ENCODE assay signal across 28 mouse cellular contexts in genomic region chr16:14004726-14005125, GRCm38 (mm10). TPM values are rescaled to one million over a fixed set of nuclear protein-coding genes. Genes with fewer than 3 reads are reported as not detected.
DNase-seq lines count a peak whose midpoint lies in the region; ATAC-seq and TF ChIP-seq lines count a peak whose summit lies in the region.
"Had no signal": no experiment of that assay in that cellular context is flagged by ENCODE, and none has a peak within 500 bp of the region (broad histone marks: within the 10 kb centered on the region; RNA-seq: fewer than 3 reads in every experiment).

No protein-coding gene starts in this region.

- no peak for TF ChIP-seq CTCF in liver, adult 2 months (IDR thresholded peaks at IDR 0.05; ENCODE audit: low read depth, low read length)
- TF ChIP-seq CTCF in intestine, postnatal 0 days (IDR thresholded peaks at IDR 0.05; ENCODE audit: low read depth) = no peak
- no peak for TF ChIP-seq CTCF in kidney, postnatal 0 days (IDR thresholded peaks at IDR 0.05; ENCODE audit: low read depth)
- TF ChIP-seq CTCF in small intestine, adult 2 months (IDR thresholded peaks at IDR 0.05; ENCODE audit: extremely low read depth, insufficient read length, insufficient replicate concordance, low read depth, low read length) = no peak

- no peak for ATAC-seq in liver, embryonic 12.5 days
- peak; percentile 49; the same call in 1 of the 2 replicates for ATAC-seq in intestine, postnatal 0 days
- 0 out of 2 replicates have a peak, but pooled peaks have one; percentile 53 for ATAC-seq in kidney, postnatal 0 days (replicated peaks; ENCODE audit: low FRiP score, low read depth)

- 41% methylated on average over 2 of the region's 2 CpGs for WGBS in liver, adult 2 months
- WGBS in liver, embryonic 12.5 days (ENCODE audit: insufficient replicate concordance) = 55% methylated on average over 2 of the region's 2 CpGs
- 71% methylated on average over 2 of the region's 2 CpGs for WGBS in intestine, postnatal 0 days
- 85% methylated on average over 2 of the region's 2 CpGs for WGBS in kidney, postnatal 0 days
- 50% methylated on average over 2 of the region's 2 CpGs for WGBS in small intestine, adult 2 months
- 80% methylated on average over 2 of the region's 2 CpGs for WGBS in hindbrain, embryonic 10.5 days

- no peak overlapping the region for H3K9ac ChIP-seq in liver, adult 2 months (ENCODE audit: low read depth, low read length)
- no peak overlapping the region for H3K9ac ChIP-seq in liver, embryonic 12.5 days
- H3K9ac ChIP-seq in intestine, postnatal 0 days (ENCODE audit: low read depth, low read length) = no peak overlapping the region
- H3K9ac ChIP-seq in kidney, postnatal 0 days (ENCODE audit: low read depth, low read length) = no peak overlapping the region
- H3K9ac ChIP-seq: embryonic facial prominence, embryonic 15.5 days; forebrain, embryonic 13.5 days; hindbrain, embryonic 13.5 days; limb, embryonic 15.5 days; lung, embryonic 14.5 days; midbrain, embryonic 15.5 days; neural tube, embryonic 15.5 days had no signal

- H3K4me1 ChIP-seq in liver, adult 2 months (ENCODE audit: control insufficient read depth, insufficient read depth, low read length) = peaks cover 11% of the 10 kb centered on the region
- no peaks in the 10 kb centered on the region for H3K4me1 ChIP-seq in liver, embryonic 12.5 days
- no peaks in the 10 kb centered on the region for H3K4me1 ChIP-seq in intestine, postnatal 0 days (replicated peaks; ENCODE audit: control insufficient read depth, insufficient read depth, low read length)
- no peaks in the 10 kb centered on the region for H3K4me1 ChIP-seq in kidney, postnatal 0 days (replicated peaks; ENCODE audit: insufficient read depth, low read length)
- peaks cover 12% of the 10 kb centered on the region; the same call in 1 of the 2 replicates for H3K4me1 ChIP-seq in small intestine, adult 2 months (ENCODE audit: control insufficient read depth, insufficient read depth, insufficient read length, low read length)
- H3K4me1 ChIP-seq in hindbrain, embryonic 10.5 days (replicated peaks) = no peaks in the 10 kb centered on the region
- H3K4me1 ChIP-seq: forebrain, embryonic 13.5 days; hindbrain, embryonic 13.5 days; limb, embryonic 10.5 days; midbrain, embryonic 10.5 days; midbrain, embryonic 15.5 days had no signal

- peak overlapping the region; percentile 94 for H3K27ac ChIP-seq in liver, adult 2 months (replicated peaks; ENCODE audit: insufficient read depth, low read depth, low read length)
- H3K27ac ChIP-seq in liver, embryonic 12.5 days = no peak overlapping the region
- no peak overlapping the region for H3K27ac ChIP-seq in intestine, postnatal 0 days (ENCODE audit: low read depth, low read length)
- H3K27ac ChIP-seq in kidney, postnatal 0 days = peak overlapping the region; percentile 50; the same call in 1 of the 2 replicates
- peak overlapping the region; percentile 69 for H3K27ac ChIP-seq in small intestine, adult 2 months (ENCODE audit: insufficient read depth, low read depth, low read length)
- no peak overlapping the region for H3K27ac ChIP-seq in hindbrain, embryonic 10.5 days
- H3K27ac ChIP-seq: embryonic facial prominence, embryonic 10.5 days; embryonic facial prominence, embryonic 15.5 days; forebrain, embryonic 13.5 days; hindbrain, embryonic 13.5 days; limb, embryonic 10.5 days; limb, embryonic 15.5 days; midbrain, embryonic 10.5 days; midbrain, embryonic 15.5 days; neural tube, embryonic 15.5 days had no signal

- H3K4me2 ChIP-seq in liver, embryonic 12.5 days = no peak overlapping the region
- H3K4me2 ChIP-seq in intestine, postnatal 0 days (replicated peaks; ENCODE audit: low read depth) = no peak overlapping the region
- no peak overlapping the region for H3K4me2 ChIP-seq in kidney, postnatal 0 days (ENCODE audit: low read length)
- H3K4me2 ChIP-seq: embryonic facial prominence, embryonic 15.5 days; forebrain, embryonic 13.5 days; heart, embryonic 11.5 days; hindbrain, embryonic 13.5 days; limb, embryonic 15.5 days; lung, embryonic 14.5 days; midbrain, embryonic 15.5 days; neural tube, embryonic 15.5 days had no signal

- H3K4me3 ChIP-seq in liver, adult 2 months (ENCODE audit: insufficient read depth, low read depth, low read length) = no peak overlapping the region
- no peak overlapping the region for H3K4me3 ChIP-seq in liver, embryonic 12.5 days
- no peak overlapping the region for H3K4me3 ChIP-seq in intestine, postnatal 0 days (ENCODE audit: low read depth, low read length)
- H3K4me3 ChIP-seq in kidney, postnatal 0 days (replicated peaks; ENCODE audit: low read depth, low read length) = no peak overlapping the region
- H3K4me3 ChIP-seq in small intestine, adult 2 months (ENCODE audit: low read depth, low read length) = no peak overlapping the region
- no peak overlapping the region for H3K4me3 ChIP-seq in hindbrain, embryonic 10.5 days
- H3K4me3 ChIP-seq: embryonic facial prominence, embryonic 10.5 days; embryonic facial prominence, embryonic 15.5 days; forebrain, embryonic 13.5 days; hindbrain, embryonic 13.5 days; limb, embryonic 10.5 days; limb, embryonic 15.5 days; midbrain, embryonic 10.5 days; midbrain, embryonic 15.5 days; neural tube, embryonic 15.5 days had no signal

- H3K36me3 ChIP-seq in liver, adult 2 months (ENCODE audit: control insufficient read depth, insufficient read depth, low read length) = no peaks in the 10 kb centered on the region
- no peaks in the 10 kb centered on the region for H3K36me3 ChIP-seq in liver, embryonic 12.5 days
- no peaks in the 10 kb centered on the region for H3K36me3 ChIP-seq in intestine, postnatal 0 days (ENCODE audit: control insufficient read depth, insufficient read depth)
- no peaks in the 10 kb centered on the region for H3K36me3 ChIP-seq in kidney, postnatal 0 days (ENCODE audit: insufficient read depth, low read length)
- no peaks in the 10 kb centered on the region for H3K36me3 ChIP-seq in small intestine, adult 2 months (ENCODE audit: control insufficient read depth, insufficient read depth, low read length)
- H3K36me3 ChIP-seq in hindbrain, embryonic 10.5 days = no peaks in the 10 kb centered on the region
- H3K36me3 ChIP-seq: embryonic facial prominence, embryonic 10.5 days; embryonic facial prominence, embryonic 15.5 days; limb, embryonic 10.5 days; limb, embryonic 15.5 days; midbrain, embryonic 10.5 days; midbrain, embryonic 15.5 days had no signal

- TF ChIP-seq POLR2A in liver, adult 2 months (IDR thresholded peaks at IDR 0.05; ENCODE audit: extremely low read depth, insufficient read depth, low read length) = no peak
- no peak for TF ChIP-seq POLR2A in small intestine, adult 2 months (IDR thresholded peaks at IDR 0.05; ENCODE audit: low read depth, low read length)

- no peaks in the 10 kb centered on the region for H3K9me3 ChIP-seq in liver, embryonic 12.5 days (replicated peaks)
- H3K9me3 ChIP-seq in intestine, postnatal 0 days (ENCODE audit: control insufficient read depth) = no peaks in the 10 kb centered on the region
- H3K9me3 ChIP-seq in kidney, postnatal 0 days (replicated peaks; ENCODE audit: low read length) = no peaks in the 10 kb centered on the region
- no peaks in the 10 kb centered on the region for H3K9me3 ChIP-seq in hindbrain, embryonic 10.5 days
- H3K9me3 ChIP-seq: embryonic facial prominence, embryonic 10.5 days; embryonic facial prominence, embryonic 15.5 days; forebrain, embryonic 13.5 days; hindbrain, embryonic 13.5 days; limb, embryonic 10.5 days; limb, embryonic 15.5 days; midbrain, embryonic 10.5 days; midbrain, embryonic 15.5 days; neural tube, embryonic 15.5 days had no signal

- peak; percentile 88 for DNase-seq in liver, adult 2 months (ENCODE audit: extremely low read depth, low read depth, low spot score)
- DNase-seq in kidney, postnatal 0 days (ENCODE audit: low spot score) = no peak
- DNase-seq in spleen, postnatal 4 days (ENCODE audit: low spot score in 2 of 2) = no peak
- no peak for DNase-seq in hindbrain, embryonic 10.5 days (ENCODE audit: low spot score)
- DNase-seq: adrenal gland, adult 2 months; B cell, adult 2 months; cerebellum, adult 18-20 months; gastrocnemius, postnatal 25 days; heart, adult 18-20 months; heart, postnatal 36 days; layer of hippocampus, adult 9-11 months; retina, postnatal 1 day; thymus, postnatal 14 days had no signal

- no peaks in the 10 kb centered on the region for H3K27me3 ChIP-seq in liver, adult 2 months (ENCODE audit: control insufficient read depth, insufficient read depth, low read length)
- no peaks in the 10 kb centered on the region for H3K27me3 ChIP-seq in liver, embryonic 12.5 days (replicated peaks)
- no peaks in the 10 kb centered on the region for H3K27me3 ChIP-seq in intestine, postnatal 0 days (replicated peaks; ENCODE audit: control insufficient read depth, insufficient read depth, low read length)
- H3K27me3 ChIP-seq in kidney, postnatal 0 days (ENCODE audit: insufficient read depth, low read length) = no peaks in the 10 kb centered on the region
- H3K27me3 ChIP-seq in small intestine, adult 2 months (ENCODE audit: control insufficient read depth, insufficient read depth, low read length) = no peaks in the 10 kb centered on the region
- H3K27me3 ChIP-seq in hindbrain, embryonic 10.5 days (ENCODE audit: insufficient read depth, poor library complexity, severe bottlenecking) = no peaks in the 10 kb centered on the region
- H3K27me3 ChIP-seq: embryonic facial prominence, embryonic 15.5 days; forebrain, embryonic 13.5 days; hindbrain, embryonic 13.5 days; limb, embryonic 15.5 days; midbrain, embryonic 15.5 days; neural tube, embryonic 15.5 days had no signal

- H3K79me2 ChIP-seq in liver, adult 2 months (ENCODE audit: control insufficient read depth, insufficient read depth, low read length) = no peaks in the 10 kb centered on the region

RNA-seq across cellular contexts. Expression of gene Ifitm7, which starts 18.0 kb away (rescaled TPM):
- total RNA-seq in liver, adult 2 months (2014; rRNA removed) = not detected in 2 replicates
- polyA plus RNA-seq in liver, adult 2 months (2012; rRNA removed) = not detected in 2 replicates
- polyA plus RNA-seq in liver, embryonic 12.5 days (2016; fragmentation: Nextera tagmentation; extraction: Ambion mirVana) = 0.25 TPM in 1 of 2 replicates, not detected in the other
- not detected in 2 replicates for polyA plus RNA-seq in intestine, postnatal 0 days (2015; fragmentation: Nextera tagmentation; extraction: Ambion mirVana)
- polyA plus RNA-seq in kidney, postnatal 0 days (2015; fragmentation: Nextera tagmentation; extraction: Ambion mirVana) = 0.22 TPM in 1 of 2 replicates, not detected in the other
- not detected in 2 replicates for polyA plus RNA-seq in small intestine, adult 2 months (2012; rRNA removed)
- polyA plus RNA-seq in hindbrain, embryonic 10.5 days (2016; fragmentation: Nextera tagmentation; extraction: Ambion mirVana) = 0.54 and 1.4 TPM in 2 replicates
- total RNA-seq: adrenal gland, adult 2 months; adrenal gland, postnatal 36 days; gastrocnemius, postnatal 25 days; heart, adult 18-20 months; heart, postnatal 36 days had no signal
- polyA plus RNA-seq: adrenal gland, adult 2 months; heart, embryonic 11.5 days; limb, embryonic 15.5 days; lung, embryonic 14.5 days had no signal

RNA-seq across cellular contexts. Expression of gene 2900011O08Rik, which starts 18.3 kb away (rescaled TPM):
- not detected in 2 replicates for total RNA-seq in liver, adult 2 months (2014; rRNA removed)
- polyA plus RNA-seq in liver, adult 2 months (2012; rRNA removed) = 0.04 TPM in 1 of 2 replicates, not detected in the other
- polyA plus RNA-seq in liver, embryonic 12.5 days (2016; fragmentation: Nextera tagmentation; extraction: Ambion mirVana) = 0.15 and 0.43 TPM in 2 replicates
- polyA plus RNA-seq in intestine, postnatal 0 days (2015; fragmentation: Nextera tagmentation; extraction: Ambion mirVana) = 0.85 and 2.0 TPM in 2 replicates
- 0.84 and 1.1 TPM in 2 replicates for polyA plus RNA-seq in kidney, postnatal 0 days (2015; fragmentation: Nextera tagmentation; extraction: Ambion mirVana)
- polyA plus RNA-seq in small intestine, adult 2 months (2012; rRNA removed) = 0.14 and 0.35 TPM in 2 replicates
- 9.3 and 22.4 TPM in 2 replicates for polyA plus RNA-seq in hindbrain, embryonic 10.5 days (2016; fragmentation: Nextera tagmentation; extraction: Ambion mirVana)
- total RNA-seq: gastrocnemius, postnatal 25 days; heart, adult 18-20 months; heart, postnatal 36 days had no signal

Comparison
In these comparisons a context has a peak if more than half of its experiments do, and no peak if none do; other contexts are left out.
1. H3K27ac ChIP-seq: peak in liver, adult 2 months (single experiment), kidney, postnatal 0 days (single experiment) and small intestine, adult 2 months (single experiment); none in liver, embryonic 12.5 days (single experiment), intestine, postnatal 0 days (single experiment) and hindbrain, embryonic 10.5 days (single experiment).